In the genomic region with DNA sequence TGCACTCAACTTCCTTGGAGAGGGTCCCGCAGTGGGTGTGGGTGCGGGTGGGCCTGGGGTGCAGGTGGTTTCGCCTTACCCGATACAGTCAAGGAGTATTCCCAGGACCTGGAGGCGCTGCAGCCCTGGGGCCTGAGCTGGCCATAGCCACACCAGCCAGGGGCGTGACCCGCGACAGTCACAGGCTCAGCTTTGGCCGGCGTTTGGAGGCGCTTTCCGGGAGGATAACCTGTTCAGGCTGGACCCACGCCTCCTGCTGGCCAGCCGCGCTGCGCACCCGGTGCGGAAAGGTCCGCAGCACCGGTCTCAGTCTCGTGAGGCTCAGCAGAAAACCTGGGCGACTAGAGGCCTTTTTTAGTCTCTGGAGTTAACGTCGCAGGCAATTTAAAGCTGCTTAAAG, we compare ENCODE assay signal across 7 mouse cellular contexts. TPM values are rescaled to one million over a fixed set of nuclear protein-coding genes. Genes with fewer than 3 reads are reported as not detected.
DNase-seq lines count a peak whose midpoint lies in the region; ATAC-seq lines count a peak whose summit lies in the region.

No protein-coding gene starts in this region.

- no peaks in the 10 kb centered on the region for H3K36me3 ChIP-seq in hindbrain, embryonic 16.5 days (ENCODE audit: control insufficient read depth, insufficient read depth, low read length)
- H3K36me3 ChIP-seq in liver, embryonic 11.5 days (ENCODE audit: control insufficient read depth, insufficient read depth, low read length), result no peaks in the 10 kb centered on the region
- no peaks in the 10 kb centered on the region for H3K36me3 ChIP-seq in neural tube, embryonic 11.5 days (ENCODE audit: control insufficient read depth, insufficient read depth, low read length)

- no peaks in the 10 kb centered on the region for H3K27me3 ChIP-seq in hindbrain, embryonic 16.5 days (replicated peaks; ENCODE audit: control insufficient read depth, insufficient read depth, low read length)
- no peaks in the 10 kb centered on the region for H3K27me3 ChIP-seq in liver, embryonic 11.5 days (replicated peaks; ENCODE audit: control insufficient read depth, insufficient read depth, low read length)
- H3K27me3 ChIP-seq in neural tube, embryonic 11.5 days (ENCODE audit: control insufficient read depth, insufficient read depth, low read length), result no peaks in the 10 kb centered on the region

- WGBS in hindbrain, embryonic 16.5 days, result 3% methylated on average over 24 of the region's 24 CpGs
- 2% methylated on average over 24 of the region's 24 CpGs for WGBS in liver, embryonic 11.5 days
- WGBS in neural tube, embryonic 11.5 days, result 3% methylated on average over 24 of the region's 24 CpGs

- H3K4me3 ChIP-seq in hindbrain, embryonic 16.5 days (ENCODE audit: low read length), result peak overlapping the region; percentile 30
- H3K4me3 ChIP-seq in liver, embryonic 11.5 days (ENCODE audit: low read depth, low read length), result no peak overlapping the region
- peak overlapping the region; percentile 18; the same call in 1 of the 2 replicates for H3K4me3 ChIP-seq in neural tube, embryonic 11.5 days (ENCODE audit: low read depth, low read length)

- no peaks in the 10 kb centered on the region for H3K9me3 ChIP-seq in hindbrain, embryonic 16.5 days (ENCODE audit: control insufficient read depth, low read length)
- H3K9me3 ChIP-seq in liver, embryonic 11.5 days (ENCODE audit: control insufficient read depth, low read length), result no peaks in the 10 kb centered on the region
- no peaks in the 10 kb centered on the region for H3K9me3 ChIP-seq in neural tube, embryonic 11.5 days (ENCODE audit: control insufficient read depth, low read length)

- H3K4me2 ChIP-seq in hindbrain, embryonic 16.5 days (ENCODE audit: low read length), result peak overlapping the region; percentile 66
- peak overlapping the region; percentile 56 for H3K4me2 ChIP-seq in liver, embryonic 11.5 days
- H3K4me2 ChIP-seq in neural tube, embryonic 11.5 days (ENCODE audit: low read depth), result peak overlapping the region; percentile 51

- peaks cover 6% of the 10 kb centered on the region for H3K4me1 ChIP-seq in hindbrain, embryonic 16.5 days (ENCODE audit: control insufficient read depth, insufficient read depth, low read depth, low read length)
- no peaks in the 10 kb centered on the region for H3K4me1 ChIP-seq in liver, embryonic 11.5 days (replicated peaks; ENCODE audit: control insufficient read depth, insufficient read depth, low read length)
- H3K4me1 ChIP-seq in neural tube, embryonic 11.5 days (ENCODE audit: control insufficient read depth, insufficient read depth, low read length), result no peaks in the 10 kb centered on the region; the same call in 1 of the 2 replicates

- H3K27ac ChIP-seq in hindbrain, embryonic 16.5 days (ENCODE audit: low read depth, low read length), result no peak overlapping the region
- no peak overlapping the region for H3K27ac ChIP-seq in liver, embryonic 11.5 days (ENCODE audit: low read depth, low read length)
- H3K27ac ChIP-seq in neural tube, embryonic 11.5 days (ENCODE audit: low read depth, low read length), result no peak overlapping the region

- DNase-seq in ZHBTc4 (ENCODE audit: low read depth, low spot score), result peak; percentile 67
- peak; percentile 57 to 76 for DNase-seq in cerebellum, postnatal 25 days
- peak; percentile 75 for DNase-seq in gastrocnemius, postnatal 14 days
- DNase-seq in liver, embryonic 11.5 days (ENCODE audit: low spot score), result peak; percentile 54
- DNase-seq in neural tube, embryonic 11.5 days (ENCODE audit: low spot score), result peak; percentile 81
- DNase-seq in T-cell, adult 2 months (ENCODE audit: low spot score), result no peak

- intact Hi-C loops in gastrocnemius, postnatal 14 days (cut with DNase I; ENCODE audit: low total_unique reads), result loop anchor here (5.0 to 10.0 kb wide), 2 partner anchors 89 to 282 kb away; no protein-coding TSS in a partner anchor

- peak; percentile 66 for ATAC-seq in hindbrain, embryonic 16.5 days
- peak; percentile 50 for ATAC-seq in liver, embryonic 11.5 days (replicated peaks; ENCODE audit: low FRiP score)
- peak; percentile 73 for ATAC-seq in neural tube, embryonic 11.5 days (ENCODE audit: insufficient read depth, low FRiP score, low TSS enrichment)

- peak overlapping the region; percentile 60 for H3K9ac ChIP-seq in hindbrain, embryonic 16.5 days (ENCODE audit: low read depth, low read length)
- no peak overlapping the region for H3K9ac ChIP-seq in liver, embryonic 11.5 days (ENCODE audit: low read depth, low read length)
- H3K9ac ChIP-seq in neural tube, embryonic 11.5 days (ENCODE audit: low read length), result no peak overlapping the region

RNA-seq across cellular contexts. Expression of gene Fgg, which starts 12.2 kb away (rescaled TPM):
- total RNA-seq in gastrocnemius, postnatal 14 days (2021), result not detected
- not detected in 2 replicates for polyA plus RNA-seq in hindbrain, embryonic 16.5 days (2015; fragmentation: Nextera tagmentation; extraction: Ambion mirVana)
- polyA plus RNA-seq in liver, embryonic 11.5 days (2014; fragmentation: Nextera tagmentation; extraction: Ambion mirVana), result 178 and 182 TPM in 2 replicates
- 0.17 and 0.23 TPM in 2 replicates for polyA plus RNA-seq in neural tube, embryonic 11.5 days (2014; fragmentation: Nextera tagmentation; extraction: Ambion mirVana)

RNA-seq across cellular contexts. Expression of gene Fga, which starts 30.5 kb away (rescaled TPM):
- total RNA-seq in gastrocnemius, postnatal 14 days (2021), result not detected
- not detected in 2 replicates for polyA plus RNA-seq in hindbrain, embryonic 16.5 days (2015; fragmentation: Nextera tagmentation; extraction: Ambion mirVana)
- polyA plus RNA-seq in liver, embryonic 11.5 days (2014; fragmentation: Nextera tagmentation; extraction: Ambion mirVana), result 161 and 182 TPM in 2 replicates
- 0.14 TPM in 1 of 2 replicates, not detected in the other for polyA plus RNA-seq in neural tube, embryonic 11.5 days (2014; fragmentation: Nextera tagmentation; extraction: Ambion mirVana)

RNA-seq across cellular contexts. Expression of gene Fgb, which starts 54.3 kb away (rescaled TPM):
- total RNA-seq in gastrocnemius, postnatal 14 days (2021), result not detected
- not detected in 2 replicates for polyA plus RNA-seq in hindbrain, embryonic 16.5 days (2015; fragmentation: Nextera tagmentation; extraction: Ambion mirVana)
- 176 and 188 TPM in 2 replicates for polyA plus RNA-seq in liver, embryonic 11.5 days (2014; fragmentation: Nextera tagmentation; extraction: Ambion mirVana)
- polyA plus RNA-seq in neural tube, embryonic 11.5 days (2014; fragmentation: Nextera tagmentation; extraction: Ambion mirVana), result 0.08 and 0.16 TPM in 2 replicates

RNA-seq across cellular contexts. Expression of gene Plrg1, which starts 60.0 kb away (rescaled TPM):
- 10 to 100 TPM; 24.9 to 25.2 TPM for total RNA-seq in gastrocnemius, postnatal 14 days (2021)
- polyA plus RNA-seq in hindbrain, embryonic 16.5 days (2015; fragmentation: Nextera tagmentation; extraction: Ambion mirVana), result 95.2 and 95.7 TPM in 2 replicates
- polyA plus RNA-seq in liver, embryonic 11.5 days (2014; fragmentation: Nextera tagmentation; extraction: Ambion mirVana), result 92.7 and 103 TPM in 2 replicates
- 141 and 149 TPM in 2 replicates for polyA plus RNA-seq in neural tube, embryonic 11.5 days (2014; fragmentation: Nextera tagmentation; extraction: Ambion mirVana)

Comparison
In these comparisons a context has a peak if more than half of its experiments do, and no peak if none do; other contexts are left out.
1. RNA of gene Fgg, which starts 12.2 kb away (polyA plus RNA-seq): 178 to 182 TPM in liver, embryonic 11.5 days; 0.17 to 0.23 TPM in neural tube, embryonic 11.5 days and not detected in hindbrain, embryonic 16.5 days; every median in the first group is over 100 times any median in the second.
2. RNA of gene Fga, which starts 30.5 kb away (polyA plus RNA-seq): 161 to 182 TPM in liver, embryonic 11.5 days; not detected in hindbrain, embryonic 16.5 days and 0.14 TPM in neural tube, embryonic 11.5 days; every median in the first group is over 100 times any median in the second.
3. RNA of gene Fgb, which starts 54.3 kb away (polyA plus RNA-seq): 176 to 188 TPM in liver, embryonic 11.5 days; 0.08 to 0.16 TPM in neural tube, embryonic 11.5 days and not detected in hindbrain, embryonic 16.5 days; every median in the first group is over 100 times any median in the second.
4. Peak in every context shown above with its lines, with median percentiles within 50 percentile points of each other: ATAC-seq and H3K4me2 ChIP-seq.